Mouse (Mus musculus) ES-CJ7 (cell line): ENCODE results near the gene Kctd13.

Experiments
- DNase-seq: peaks from one replicate; pipeline ENCODE4 v3.0.0; 2011; ENCODE audit warnings: low read depth, low spot score

The Kctd13 gene

GRCm38 (mm10) chr7:126941801-126942200 lies 13.1 kb downstream of the Kctd13 start:
- DNase-seq: no peak

GRCm38 (mm10) chr7:126946530-126946929 lies 17.9 kb downstream of the Kctd13 start:
- peak; percentile 71 for DNase-seq

- no peak for DNase-seq
These were observed 19.9 kb downstream of the Kctd13 start for GRCm38 (mm10) chr7:126948626-126949025.

- no peak for DNase-seq
These were observed 20.7 kb downstream of the Kctd13 start, which contains the start of gene Asphd1 for GRCm38 (mm10) chr7:126949403-126949792. Gene Asphd1, minus strand, starts transcription at chr7:126949582.

GRCm38 (mm10) chr7:126949793-126950646 lies 21.3 kb downstream of the Kctd13 start, which contains the start of gene Sez6l2:
Gene Sez6l2, plus strand, starts transcription at chr7:126950563.
- peak; percentile 89 for DNase-seq

- DNase-seq: no peak
These were observed 22.3 kb downstream of the Kctd13 start for GRCm38 (mm10) chr7:126950647-126951615.

GRCm38 (mm10) chr7:126951741-126952140 lies 23.1 kb downstream of the Kctd13 start:
- no peak for DNase-seq

GRCm38 (mm10) chr7:126952646-126953045 lies 24.0 kb downstream of the Kctd13 start:
- DNase-seq: no peak

- DNase-seq: no peak
These were observed 26.4 kb downstream of the Kctd13 start for GRCm38 (mm10) chr7:126955125-126955524.

- DNase-seq: no peak
These were observed 31.1 kb downstream of the Kctd13 start for GRCm38 (mm10) chr7:126959780-126960179.

GRCm38 (mm10) chr7:126961095-126961494 lies 32.4 kb downstream of the Kctd13 start:
- DNase-seq: no peak

GRCm38 (mm10) chr7:126961965-126962364 lies 33.3 kb downstream of the Kctd13 start:
- DNase-seq: no peak

- DNase-seq: peak; percentile 69
These were observed 35.0 kb downstream of the Kctd13 start for GRCm38 (mm10) chr7:126963548-126964286.

GRCm38 (mm10) chr7:126965568-126965967 lies 36.9 kb downstream of the Kctd13 start:
- DNase-seq: no peak

GRCm38 (mm10) chr7:126967361-126967760 lies 38.7 kb downstream of the Kctd13 start:
- DNase-seq: no peak

GRCm38 (mm10) chr7:126975493-126975892 lies 46.8 kb downstream of the Kctd13 start:
- no peak for DNase-seq

GRCm38 (mm10) chr7:126975893-126975949 lies 47.0 kb downstream of the Kctd13 start, which contains the start of gene Cdipt:
Gene Cdipt, plus strand, starts transcription at chr7:126975914.
- DNase-seq: no peak

- peak; percentile 99 for DNase-seq
These were observed 47.5 kb downstream of the Kctd13 start, which contains the start of gene Cdiptos for GRCm38 (mm10) chr7:126975950-126976866. Gene Cdiptos, minus strand, starts transcription at chr7:126976098.

- DNase-seq: peak; percentile 36
These were observed 48.3 kb downstream of the Kctd13 start for GRCm38 (mm10) chr7:126976878-126977459.

- no peak for DNase-seq
These were observed 50.2 kb downstream of the Kctd13 start for GRCm38 (mm10) chr7:126978841-126979240.
